Mouse (Mus musculus) midbrain, embryonic 15.5 days (tissue): ENCODE data around the gene Iqschfp. TPM values are rescaled to one million over a fixed set of nuclear protein-coding genes. Genes with fewer than 3 reads are reported as not detected.

Experiments used
- ATAC-seq: fragments of 200-750 bp; cut with Nextera tagmentation; replicated peaks from 2 replicates; pipeline ENCODE4 v1.8.0; 2017; ENCODE audit warnings: moderate TSS enrichment
- H3K27ac ChIP-seq: fragments of 300-500 bp; sonication (generic); 2 replicates; pipeline ENCODE4 v1.5.1; 2015; ENCODE audit warnings: mild to moderate bottlenecking, inconsistent platforms
- H3K27me3 ChIP-seq: fragments of 300-500 bp; sonication (generic); replicated peaks from 2 replicates; pipeline ENCODE4 v1.6.1; 2015; ENCODE audit warnings: inconsistent platforms
- H3K36me3 ChIP-seq: fragments of 300-500 bp; sonication (generic); replicated peaks from 2 replicates; pipeline ENCODE4 v1.6.1; 2015; ENCODE audit warnings: inconsistent platforms
- H3K4me1 ChIP-seq: fragments of 300-500 bp; sonication (generic); 2 replicates; pipeline ENCODE4 v1.6.1; 2015; ENCODE audit warnings: inconsistent platforms
- H3K4me2 ChIP-seq: fragments of 300-500 bp; sonication (generic); 2 replicates; pipeline ENCODE4 v1.6.1; 2015; ENCODE audit warnings: inconsistent platforms, mild to moderate bottlenecking, moderate library complexity
- H3K4me3 ChIP-seq: fragments of 300-500 bp; sonication (generic); 2 replicates; pipeline ENCODE4 v1.5.1; 2015; ENCODE audit warnings: mild to moderate bottlenecking, inconsistent platforms
- H3K9ac ChIP-seq: fragments of 300-500 bp; sonication (generic); 2 replicates; pipeline ENCODE4 v1.6.1; 2015; ENCODE audit warnings: mild to moderate bottlenecking, inconsistent platforms
- H3K9me3 ChIP-seq: fragments of 300-500 bp; sonication (generic); 2 replicates; pipeline ENCODE4 v1.6.1; 2016; ENCODE audit warnings: inconsistent platforms
- WGBS: fragments of 180-500 bp; shearing (Covaris S2); methylation state at CpG from one replicate; pipeline ENCODE4 v1.1.7; 2015; ENCODE audit warnings: mixed read lengths; 5-methylcytosine and 5-hydroxymethylcytosine counted together
- polyA plus RNA-seq: library from polyadenylated mRNA; unstranded; fragments of >200 nt; fragmentation: Nextera tagmentation; extraction: Ambion mirVana; gene quantifications from 2 replicates; pipeline ENCODE4 v1.2.1, GENCODE M21; 2015

The Iqschfp gene
- polyA plus RNA-seq, 1 experiment from 2014 or later = 6.4 TPM

DNA sequence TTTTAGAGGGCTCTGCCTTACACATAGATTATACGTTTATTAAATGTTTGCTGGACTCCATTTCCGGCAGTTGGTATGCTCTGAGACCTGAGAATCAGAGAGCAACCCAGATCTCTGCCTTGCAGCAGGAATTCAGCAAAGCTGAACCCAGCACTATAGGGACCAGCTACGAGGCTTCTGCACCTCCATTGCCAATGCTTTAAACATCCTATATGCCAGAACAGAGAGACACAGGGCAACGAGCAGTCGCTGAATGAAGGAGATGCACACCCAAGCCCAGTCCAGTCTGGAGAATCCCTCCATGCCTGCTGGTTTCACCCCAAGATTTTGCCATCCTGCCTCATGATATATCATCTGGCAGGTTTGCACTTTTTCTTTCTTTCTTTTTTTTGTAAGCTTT lies 684.9 kb downstream of the Iqschfp start:
- Histone ChIP-seq H3K27me3 (no peaks in the 10 kb centered on the region), H3K4me3 (no peak overlapping the region), H3K9ac (peak overlapping the region; percentile 9; the same call in 1 of the 2 replicates), H3K9me3 (no peaks in the 10 kb centered on the region), H3K36me3 (no peaks in the 10 kb centered on the region), H3K27ac (peak overlapping the region; percentile 66), H3K4me2 (peak overlapping the region; percentile 72), H3K4me1 (peaks cover 63% of the 10 kb centered on the region)
- ATAC-seq = no peak
- 49% methylated on average over 5 of the region's 5 CpGs for WGBS

DNA sequence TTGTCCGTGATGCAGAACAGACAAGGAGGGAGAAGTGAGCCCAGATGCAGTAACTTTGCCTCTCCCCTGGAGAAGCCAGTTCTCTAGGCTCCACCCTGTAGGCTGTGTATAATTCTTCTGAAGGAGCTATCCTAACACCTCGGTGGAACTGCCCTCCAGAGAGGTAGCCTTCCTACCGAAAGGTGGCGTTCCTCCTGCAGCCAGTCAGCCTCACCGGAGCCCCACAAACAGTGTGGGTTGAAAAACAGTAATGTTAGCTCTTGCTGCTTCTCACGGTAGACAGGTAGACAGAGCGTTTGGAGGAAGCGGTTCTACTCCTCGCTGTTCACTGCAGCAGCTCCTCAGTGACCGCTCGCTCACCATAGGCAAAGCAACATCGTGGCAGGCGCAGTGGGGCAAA lies 689.6 kb downstream of the Iqschfp start:
- H3K9me3 ChIP-seq = no peaks in the 10 kb centered on the region
- H3K27me3 ChIP-seq = no peaks in the 10 kb centered on the region
- WGBS = 72% methylated on average over 13 of the region's 13 CpGs
- H3K36me3 ChIP-seq = no peaks in the 10 kb centered on the region
- no peak overlapping the region for H3K27ac ChIP-seq
- H3K4me1 ChIP-seq = peaks cover 64% of the 10 kb centered on the region
- H3K4me2 ChIP-seq = no peak overlapping the region
- no peak for ATAC-seq
- no peak overlapping the region for H3K4me3 ChIP-seq
- H3K9ac ChIP-seq = no peak overlapping the region

DNA sequence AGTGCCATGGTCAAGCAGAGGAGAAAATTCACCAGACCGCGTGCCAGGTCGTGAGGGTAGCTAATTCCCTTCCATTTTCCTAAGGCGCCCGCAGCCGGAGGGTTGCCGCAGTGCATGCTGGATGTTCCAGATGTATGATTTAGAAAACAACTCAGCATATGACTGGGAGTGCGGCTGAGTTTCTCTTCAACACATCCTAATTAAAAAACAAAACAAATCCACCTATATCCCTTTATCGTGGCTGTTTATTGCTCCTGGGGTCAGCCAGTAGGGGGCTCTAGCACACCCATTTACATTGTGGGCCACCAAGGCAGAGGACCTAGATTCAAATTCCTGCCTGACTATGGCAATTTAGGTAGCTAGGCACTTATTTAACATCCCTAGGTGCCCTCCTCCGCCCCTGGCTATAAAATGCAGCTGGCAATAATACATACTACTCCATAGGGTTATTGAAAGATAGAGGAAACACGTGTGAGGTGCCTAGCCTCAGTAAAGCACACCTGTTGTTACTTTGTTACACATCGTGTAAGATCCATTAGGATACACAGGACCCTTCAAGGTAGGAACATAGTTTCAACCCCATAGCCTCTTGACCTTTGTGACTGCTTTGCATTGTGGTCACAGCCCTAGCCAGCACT lies 690.2 kb downstream of the Iqschfp start:
- peak overlapping the region; percentile 72 for H3K27ac ChIP-seq
- ATAC-seq = no peak
- no peak overlapping the region for H3K4me3 ChIP-seq
- no peaks in the 10 kb centered on the region for H3K27me3 ChIP-seq
- H3K9me3 ChIP-seq = no peaks in the 10 kb centered on the region
- no peak overlapping the region for H3K9ac ChIP-seq
- H3K4me1 ChIP-seq = peaks cover 64% of the 10 kb centered on the region
- WGBS = 76% methylated on average over 12 of the region's 12 CpGs
- 0 out of 2 replicates have a peak overlapping the region, but pooled peaks have one; percentile 31 for H3K4me2 ChIP-seq
- H3K36me3 ChIP-seq = no peaks in the 10 kb centered on the region

DNA sequence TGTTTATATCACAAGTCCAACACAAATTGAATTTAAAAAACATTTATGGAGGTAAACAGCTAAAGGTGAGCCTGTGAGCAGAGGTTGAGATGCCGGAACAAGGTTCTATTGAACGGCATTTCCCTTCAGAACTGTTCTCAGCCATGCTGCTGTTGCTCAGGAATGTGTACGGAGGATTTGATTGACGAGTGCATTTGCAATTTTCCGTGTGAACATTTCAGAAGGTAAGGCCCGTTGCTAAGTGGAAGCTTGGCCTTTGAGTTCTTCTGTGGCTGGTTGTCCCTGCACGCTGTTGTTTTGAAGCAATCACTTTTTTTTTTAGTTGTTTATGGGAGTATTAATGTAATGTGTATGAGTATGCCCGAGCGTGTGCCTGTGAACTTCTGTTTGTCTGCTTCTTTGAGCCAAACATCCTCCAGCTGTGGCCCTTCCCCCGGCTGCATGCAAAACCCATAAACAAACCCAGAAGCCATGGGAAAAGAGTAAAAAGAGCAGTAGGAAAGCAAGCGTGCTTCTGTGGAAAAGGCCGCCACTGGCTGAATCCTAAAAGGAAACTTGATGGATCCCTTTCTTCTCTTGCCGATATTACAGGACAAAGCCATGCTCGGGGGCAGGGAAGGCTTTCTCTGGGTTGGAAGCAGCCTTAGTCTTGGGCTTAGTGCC lies 691.1 kb downstream of the Iqschfp start:
- Histone ChIP-seq H3K27ac (peak overlapping the region; percentile 72), H3K4me3 (no peak overlapping the region), H3K9me3 (no peaks in the 10 kb centered on the region), H3K9ac (no peak overlapping the region), H3K4me1 (peaks cover 71% of the 10 kb centered on the region), H3K27me3 (no peaks in the 10 kb centered on the region), H3K36me3 (no peaks in the 10 kb centered on the region), H3K4me2 (peak overlapping the region; percentile 31)
- no peak for ATAC-seq
- 7% methylated on average over 14 of the region's 14 CpGs for WGBS

DNA sequence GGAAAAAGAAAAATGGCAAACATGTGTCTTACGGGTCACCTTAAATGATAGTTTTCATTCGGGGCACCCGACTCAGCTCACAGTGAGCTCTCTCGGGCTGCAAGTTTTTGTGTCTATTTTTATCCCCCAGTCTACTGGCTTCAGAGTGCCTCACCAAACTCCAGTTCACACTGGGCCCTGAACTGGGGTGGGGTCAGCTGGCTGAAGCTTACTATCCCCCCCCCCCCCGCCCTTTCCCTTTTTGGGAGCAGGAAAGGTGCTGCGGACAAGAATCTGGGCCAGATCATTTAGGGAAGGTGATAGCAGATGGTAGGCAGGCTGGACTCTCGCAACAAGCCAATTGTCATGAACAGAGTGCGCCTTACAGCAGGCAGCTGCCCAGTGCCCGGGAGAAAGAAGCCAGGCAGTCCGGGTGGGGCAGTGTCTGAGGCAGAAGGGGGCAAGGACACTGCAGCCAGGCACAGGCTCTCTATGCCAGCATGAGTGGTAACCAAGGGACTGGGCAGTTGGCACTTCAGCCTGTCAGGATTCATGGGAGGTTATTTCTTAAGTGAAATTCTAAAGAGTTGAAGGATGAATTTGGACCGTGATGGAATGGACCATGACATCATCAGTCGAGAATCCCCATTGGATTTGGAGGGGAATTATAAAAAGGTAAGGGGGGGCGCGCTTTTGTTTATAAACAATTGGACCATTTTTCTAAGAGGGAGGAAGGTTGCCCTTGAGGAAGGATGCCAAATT lies 691.9 kb downstream of the Iqschfp start:
- H3K4me1 ChIP-seq = peaks cover 68% of the 10 kb centered on the region
- H3K27ac ChIP-seq = peak overlapping the region; percentile 72
- peak; percentile 62 for ATAC-seq
- H3K9ac ChIP-seq = no peak overlapping the region
- no peaks in the 10 kb centered on the region for H3K36me3 ChIP-seq
- H3K4me2 ChIP-seq = peak overlapping the region; percentile 31; the same call in 1 of the 2 replicates
- no peaks in the 10 kb centered on the region for H3K9me3 ChIP-seq
- WGBS = 30% methylated on average over 13 of the region's 14 CpGs
- no peaks in the 10 kb centered on the region for H3K27me3 ChIP-seq
- no peak overlapping the region for H3K4me3 ChIP-seq

DNA sequence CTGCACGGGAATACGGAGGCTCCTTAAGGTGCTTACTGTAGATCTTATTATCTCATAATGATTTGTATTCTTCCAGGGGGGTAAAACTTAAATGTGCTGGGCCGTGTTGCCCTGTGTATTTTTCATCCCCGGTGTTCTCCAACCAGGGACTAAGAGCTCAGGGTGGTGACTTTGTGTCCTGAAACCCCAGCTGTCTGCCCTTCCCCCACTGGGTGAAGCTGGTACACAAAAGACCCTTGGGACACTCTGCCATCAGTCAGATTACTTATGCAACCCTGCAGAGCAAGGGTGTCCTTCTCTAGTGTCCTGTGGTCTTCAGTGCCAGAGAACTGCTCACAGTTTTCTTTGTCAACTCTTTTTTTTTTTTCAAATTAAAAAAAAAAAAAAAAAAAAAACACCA lies 693.2 kb downstream of the Iqschfp start:
- Histone ChIP-seq H3K27me3 (no peaks in the 10 kb centered on the region), H3K36me3 (no peaks in the 10 kb centered on the region), H3K9me3 (no peaks in the 10 kb centered on the region), H3K4me3 (no peak overlapping the region), H3K4me2 (no peak overlapping the region), H3K9ac (no peak overlapping the region), H3K4me1 (peaks cover 68% of the 10 kb centered on the region), H3K27ac (no peak overlapping the region)
- WGBS = 52% methylated on average over 4 of the region's 4 CpGs
- no peak for ATAC-seq

DNA sequence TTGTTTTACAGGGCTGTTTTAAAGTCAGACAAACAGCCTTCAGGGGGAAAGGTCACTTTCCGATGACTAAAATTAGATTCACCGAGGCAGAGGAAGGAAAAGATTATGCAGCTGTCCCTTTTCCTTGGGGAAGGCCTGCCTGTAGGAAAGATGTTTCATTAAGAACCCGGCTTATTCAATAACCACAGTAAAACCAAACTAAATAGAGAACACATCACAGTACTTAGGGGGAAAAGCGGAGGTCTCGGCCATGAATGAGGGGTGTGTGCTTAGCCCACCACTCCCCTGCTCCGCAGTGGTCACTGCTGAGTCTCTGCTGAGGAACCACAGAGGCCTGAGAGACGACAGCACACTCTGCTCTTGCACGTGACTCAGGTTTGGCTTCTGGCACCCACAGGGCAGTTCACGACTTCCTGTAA lies 694.6 kb downstream of the Iqschfp start:
- no peak overlapping the region for H3K4me3 ChIP-seq
- no peaks in the 10 kb centered on the region for H3K36me3 ChIP-seq
- peak overlapping the region; percentile 23; the same call in 1 of the 2 replicates for H3K27ac ChIP-seq
- H3K4me2 ChIP-seq = no peak overlapping the region
- H3K9me3 ChIP-seq = no peaks in the 10 kb centered on the region
- 26% methylated on average over 9 of the region's 9 CpGs for WGBS
- no peaks in the 10 kb centered on the region for H3K27me3 ChIP-seq
- peaks cover 72% of the 10 kb centered on the region for H3K4me1 ChIP-seq
- H3K9ac ChIP-seq = no peak overlapping the region
- ATAC-seq = no peak

DNA sequence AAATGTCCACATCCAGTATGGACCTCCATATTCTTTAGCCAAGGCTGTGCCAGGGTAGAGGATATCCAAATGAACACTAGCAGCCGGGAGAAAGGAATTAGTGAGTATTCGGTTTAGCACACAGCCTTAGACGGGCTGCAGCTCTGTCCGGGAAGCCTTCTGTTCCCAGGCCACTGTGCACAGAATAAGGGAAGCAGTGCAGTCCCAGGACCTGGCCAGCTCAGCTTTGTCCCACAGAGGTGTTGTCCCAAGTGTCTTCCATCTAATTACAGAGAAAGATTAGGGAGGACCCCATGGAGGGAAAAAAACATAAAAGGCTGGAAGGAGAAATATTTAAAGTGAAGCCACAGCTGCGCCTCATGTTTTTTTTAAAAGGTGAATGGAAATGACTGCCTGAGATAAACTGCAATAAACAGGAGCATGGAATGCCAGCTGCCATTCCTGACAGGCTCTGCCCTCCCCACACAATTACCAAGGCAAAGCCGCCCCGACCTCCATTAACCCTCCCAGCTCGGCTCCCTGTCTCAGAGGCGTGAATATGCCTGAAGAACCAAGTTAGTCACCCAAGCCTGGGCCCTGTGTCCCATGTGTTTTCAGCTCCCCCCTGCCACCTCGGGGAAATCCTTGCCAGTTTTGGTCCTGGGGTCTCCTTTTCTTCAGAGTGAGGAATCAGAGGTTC lies 695.7 kb downstream of the Iqschfp start:
- Histone ChIP-seq H3K9me3 (no peaks in the 10 kb centered on the region), H3K4me3 (no peak overlapping the region), H3K27ac (peak overlapping the region; percentile 61; the same call in 1 of the 2 replicates), H3K4me2 (no peak overlapping the region), H3K4me1 (peaks cover 72% of the 10 kb centered on the region), H3K9ac (no peak overlapping the region), H3K36me3 (no peaks in the 10 kb centered on the region), H3K27me3 (no peaks in the 10 kb centered on the region)
- WGBS = 27% methylated on average over 10 of the region's 10 CpGs
- peak; percentile 56; the same call in 1 of the 2 replicates for ATAC-seq

DNA sequence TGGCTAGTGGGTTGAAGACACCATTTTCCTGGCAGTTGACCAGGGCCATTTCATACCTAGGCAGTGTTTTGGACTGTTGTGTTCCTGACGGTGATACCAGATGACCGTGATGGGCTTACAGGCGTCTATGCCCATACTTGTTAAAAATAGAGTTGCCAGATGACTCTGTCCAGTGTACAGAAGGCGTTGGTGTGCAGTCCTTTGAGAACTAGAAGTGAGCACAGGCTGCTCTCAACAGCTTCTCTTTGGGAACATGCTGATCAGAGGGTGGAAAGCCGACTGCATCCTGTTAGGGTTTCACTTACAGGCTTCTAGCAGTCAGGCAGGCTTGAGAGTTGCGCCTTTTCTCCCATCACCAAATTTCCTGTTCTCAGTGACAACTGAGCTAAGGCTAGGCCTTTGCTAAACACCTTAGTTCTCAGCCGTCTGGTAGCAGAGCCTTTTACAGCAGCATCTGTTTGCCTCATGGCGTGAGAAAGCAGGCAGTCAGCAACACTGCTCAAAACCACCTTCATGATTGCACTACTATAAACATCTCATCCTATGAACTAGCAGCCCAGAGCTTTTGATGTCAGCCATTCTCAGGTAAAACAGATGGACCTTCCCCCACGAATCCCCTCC lies 697.3 kb downstream of the Iqschfp start:
- H3K4me3 ChIP-seq = no peak overlapping the region
- H3K36me3 ChIP-seq = no peaks in the 10 kb centered on the region
- H3K9ac ChIP-seq = no peak overlapping the region
- no peaks in the 10 kb centered on the region for H3K9me3 ChIP-seq
- no peak overlapping the region for H3K4me2 ChIP-seq
- H3K4me1 ChIP-seq = peaks cover 65% of the 10 kb centered on the region
- no peaks in the 10 kb centered on the region for H3K27me3 ChIP-seq
- ATAC-seq = no peak
- H3K27ac ChIP-seq = no peak overlapping the region
- 84% methylated on average over 9 of the region's 9 CpGs for WGBS

DNA sequence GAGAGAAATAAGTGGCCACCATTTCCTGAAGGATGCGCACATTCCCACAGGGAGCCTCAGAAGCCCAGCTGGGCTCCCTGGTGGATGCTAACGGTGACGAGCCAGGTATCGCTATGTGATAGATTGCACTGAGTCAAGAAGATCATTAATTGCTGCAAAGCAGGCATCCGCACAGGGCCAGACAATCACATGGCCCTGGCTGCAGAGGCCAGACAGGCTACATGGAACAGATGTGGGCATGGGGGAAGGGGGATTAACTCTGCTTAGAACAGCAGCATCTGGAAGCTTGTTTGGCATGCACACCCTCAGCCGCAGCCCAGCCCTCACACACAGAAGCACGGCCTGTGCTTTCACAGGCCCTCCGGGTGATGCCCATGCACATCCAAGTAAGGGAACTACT lies 698.4 kb downstream of the Iqschfp start:
- Histone ChIP-seq H3K4me3 (no peak overlapping the region), H3K4me2 (no peak overlapping the region), H3K9me3 (no peaks in the 10 kb centered on the region), H3K9ac (no peak overlapping the region), H3K36me3 (no peaks in the 10 kb centered on the region), H3K27me3 (no peaks in the 10 kb centered on the region), H3K4me1 (peaks cover 64% of the 10 kb centered on the region), H3K27ac (no peak overlapping the region)
- ATAC-seq = no peak
- WGBS = 40% methylated on average over 8 of the region's 8 CpGs

DNA sequence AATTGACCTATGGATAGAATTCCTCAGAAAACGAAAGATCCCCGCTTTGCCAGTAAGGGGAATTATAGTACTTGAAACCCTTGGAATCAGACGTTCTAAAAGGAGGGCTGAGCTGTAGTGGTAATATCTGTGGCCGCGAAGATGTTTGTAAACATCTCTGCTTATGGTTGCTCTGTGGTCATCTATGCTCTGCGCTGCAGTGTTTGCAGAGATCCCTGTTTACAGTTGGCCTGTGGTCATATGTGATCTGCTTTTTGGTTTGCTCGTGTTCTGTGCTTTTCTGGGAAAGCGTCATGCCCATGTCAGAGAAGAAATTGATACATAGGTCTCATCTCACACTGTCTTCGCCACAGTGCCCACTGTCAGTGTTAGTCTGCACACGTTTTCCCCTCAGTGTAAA lies 700.5 kb downstream of the Iqschfp start:
- Histone ChIP-seq H3K27ac (no peak overlapping the region), H3K4me2 (no peak overlapping the region), H3K9me3 (no peaks in the 10 kb centered on the region), H3K4me3 (no peak overlapping the region), H3K27me3 (no peaks in the 10 kb centered on the region), H3K9ac (no peak overlapping the region), H3K36me3 (no peaks in the 10 kb centered on the region), H3K4me1 (peaks cover 48% of the 10 kb centered on the region)
- ATAC-seq = no peak
- 86% methylated on average over 10 of the region's 10 CpGs for WGBS
